Mouse (Mus musculus): ENCODE measurements around the gene Ctsd. TPM values are rescaled to one million over a fixed set of nuclear protein-coding genes. Genes with fewer than 3 reads are reported as not detected.

Ctsd gene
- polyA plus RNA-seq, 1 experiment from 2014 or later, result 451 TPM

DNA sequence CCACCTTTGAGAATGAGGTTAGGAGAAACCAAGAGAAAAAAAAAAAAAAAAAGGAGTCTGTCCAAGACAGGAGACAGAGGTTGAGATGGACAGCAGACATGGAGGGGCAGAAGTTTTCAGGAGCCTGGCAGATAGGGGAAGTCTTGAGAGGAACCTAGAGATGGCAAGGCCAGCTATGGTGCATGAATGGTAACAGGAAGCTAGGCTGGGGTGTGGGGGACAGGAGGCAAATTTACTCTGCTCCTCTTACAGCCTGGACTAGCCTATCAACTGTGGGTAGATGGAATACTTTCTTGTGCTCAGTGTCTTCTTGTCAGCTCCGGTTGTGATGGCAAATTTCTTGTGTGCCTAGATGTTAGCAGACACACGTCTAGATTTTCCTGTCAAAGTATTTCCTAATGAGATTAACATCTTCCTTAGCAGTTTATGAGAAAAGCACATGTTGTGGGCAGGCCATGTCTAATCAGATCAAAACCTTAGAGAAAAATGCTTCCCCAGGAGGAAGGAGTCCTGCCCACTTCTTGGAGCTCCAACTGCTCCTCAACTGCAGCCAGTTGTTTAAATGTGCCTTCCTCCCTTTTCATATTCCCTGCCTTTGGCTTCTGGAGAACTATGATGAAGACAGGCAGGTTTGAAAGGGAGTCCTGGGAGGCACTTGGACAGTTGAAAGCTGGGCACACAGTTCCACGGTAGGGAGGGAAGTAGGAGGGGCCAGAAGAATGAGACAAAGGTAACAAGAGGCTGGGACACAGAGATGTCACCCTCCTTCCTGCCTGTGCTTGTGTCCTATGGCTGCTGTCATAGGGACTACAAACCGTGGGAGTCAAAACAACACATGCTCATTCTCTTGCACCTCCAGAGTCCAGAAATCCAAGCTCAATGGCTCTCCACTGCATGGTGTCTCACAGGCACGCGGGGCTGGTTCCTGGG is 6.7 kb upstream of the Ctsd start:
- Histone ChIP-seq H3K4me2 (ENCODE audit: low read depth, low read length) (no peak overlapping the region), H3K27ac (ENCODE audit: low read length) (peak overlapping the region; percentile 60; the same call in 1 of the 2 replicates), H3K36me3 (ENCODE audit: control insufficient read depth, insufficient read depth, low read length) (no peaks in the 10 kb centered on the region), H3K4me1 (ENCODE audit: control insufficient read depth, insufficient read depth, low read length) (no peaks in the 10 kb centered on the region), H3K9ac (ENCODE audit: low read length) (no peak overlapping the region), H3K9me3 (replicated peaks; ENCODE audit: control insufficient read depth, low read length) (no peaks in the 10 kb centered on the region), H3K4me3 (replicated peaks; ENCODE audit: low read length) (no peak overlapping the region), H3K27me3 (ENCODE audit: control insufficient read depth, insufficient read depth, low read length) (no peaks in the 10 kb centered on the region)
- ATAC-seq (ENCODE audit: insufficient read depth, low FRiP score), result no peak
- 65% methylated on average over 6 of the region's 6 CpGs for WGBS

DNA sequence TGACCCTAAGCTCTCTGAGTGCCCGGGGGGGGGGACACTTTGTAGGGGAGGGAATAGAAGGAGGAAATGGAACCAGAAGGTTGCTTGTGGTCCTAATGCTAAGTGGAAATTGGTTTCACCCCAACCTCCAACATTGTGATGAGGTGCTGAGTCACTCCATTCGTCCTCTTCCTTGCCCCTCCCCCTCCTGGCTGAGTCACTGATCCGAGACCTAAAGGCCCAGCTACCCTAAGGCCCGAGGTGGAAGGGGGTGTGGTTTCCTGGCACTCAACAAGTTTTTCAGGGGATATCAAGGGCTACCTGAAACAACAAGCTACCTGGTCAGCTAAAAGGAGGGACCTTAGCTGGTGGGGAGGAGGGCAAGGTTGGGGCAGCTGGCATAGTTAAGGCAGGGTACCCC is 5.4 kb upstream of the Ctsd start:
- ATAC-seq (ENCODE audit: insufficient read depth, low FRiP score), result peak; percentile 57; the same call in 1 of the 2 replicates
- WGBS, result 27% methylated on average over 4 of the region's 4 CpGs

DNA sequence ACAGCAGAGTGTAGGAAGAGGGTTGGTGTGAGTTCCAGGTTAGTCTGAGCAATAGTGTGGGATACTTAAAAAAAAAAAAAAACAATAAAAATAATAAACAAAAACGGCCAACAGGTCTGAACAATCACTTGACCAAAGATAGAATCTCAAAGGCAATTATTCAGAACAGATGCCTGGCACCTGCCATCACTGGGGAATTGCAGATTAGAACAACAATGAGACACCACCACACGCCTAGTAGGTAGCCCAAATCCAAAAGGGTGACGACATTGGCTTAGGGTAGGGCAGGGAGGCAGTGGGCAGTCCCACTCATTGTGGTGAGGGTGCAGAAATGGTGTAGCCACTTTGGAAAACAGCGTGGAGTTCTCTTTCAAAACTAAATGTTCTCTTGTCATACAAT is 3.8 kb upstream of the Ctsd start:
- no peak for ATAC-seq (ENCODE audit: insufficient read depth, low FRiP score)
- Histone ChIP-seq H3K27me3 (ENCODE audit: control insufficient read depth, insufficient read depth, low read length) (no peaks in the 10 kb centered on the region), H3K4me2 (ENCODE audit: low read depth, low read length) (no peak overlapping the region), H3K36me3 (ENCODE audit: control insufficient read depth, insufficient read depth, low read length) (no peaks in the 10 kb centered on the region), H3K4me1 (ENCODE audit: control insufficient read depth, insufficient read depth, low read length) (peaks cover 10% of the 10 kb centered on the region), H3K4me3 (replicated peaks; ENCODE audit: low read length) (no peak overlapping the region), H3K9me3 (replicated peaks; ENCODE audit: control insufficient read depth, low read length) (no peaks in the 10 kb centered on the region), H3K27ac (ENCODE audit: low read length) (no peak overlapping the region; the same call in 1 of the 2 replicates), H3K9ac (ENCODE audit: low read length) (no peak overlapping the region)
- WGBS, result 67% methylated on average over 4 of the region's 4 CpGs

More for the DNA sequence above, 5.4 kb upstream of the Ctsd start:
- Histone ChIP-seq H3K4me2 (ENCODE audit: low read depth, low read length) (no peak overlapping the region), H3K27ac (ENCODE audit: low read length) (peak overlapping the region; percentile 60), H3K9me3 (replicated peaks; ENCODE audit: control insufficient read depth, low read length) (no peaks in the 10 kb centered on the region), H3K4me3 (replicated peaks; ENCODE audit: low read length) (no peak overlapping the region), H3K27me3 (ENCODE audit: control insufficient read depth, insufficient read depth, low read length) (no peaks in the 10 kb centered on the region), H3K9ac (ENCODE audit: low read length) (no peak overlapping the region), H3K4me1 (ENCODE audit: control insufficient read depth, insufficient read depth, low read length) (peaks cover 2% of the 10 kb centered on the region), H3K36me3 (ENCODE audit: control insufficient read depth, insufficient read depth, low read length) (no peaks in the 10 kb centered on the region)

DNA sequence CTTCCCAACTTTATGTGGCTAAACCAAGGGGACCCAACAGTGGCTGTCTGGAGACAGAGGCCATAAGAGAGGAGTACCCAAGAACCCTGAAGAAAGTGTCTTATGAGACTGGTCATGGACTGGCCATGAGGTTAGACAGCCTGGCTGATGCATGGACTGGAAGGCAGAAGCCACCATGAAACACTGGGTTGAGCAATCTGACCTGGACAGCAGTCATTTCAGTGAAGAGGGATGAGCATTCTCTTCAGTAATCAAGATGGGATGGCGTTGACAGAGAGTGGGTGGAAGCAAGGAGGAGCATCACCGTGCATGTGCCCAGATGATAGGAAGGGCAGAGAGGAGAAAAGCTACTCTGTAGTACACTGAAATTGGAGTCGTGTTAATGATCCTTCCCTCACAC is 3.3 kb upstream of the Ctsd start:
- WGBS, result 66% methylated on average over 3 of the region's 3 CpGs
- Histone ChIP-seq H3K27me3 (ENCODE audit: control insufficient read depth, insufficient read depth, low read length) (no peaks in the 10 kb centered on the region), H3K27ac (ENCODE audit: low read length) (no peak overlapping the region), H3K9ac (ENCODE audit: low read length) (no peak overlapping the region), H3K4me2 (ENCODE audit: low read depth, low read length) (no peak overlapping the region), H3K4me1 (ENCODE audit: control insufficient read depth, insufficient read depth, low read length) (peaks cover 15% of the 10 kb centered on the region), H3K4me3 (replicated peaks; ENCODE audit: low read length) (no peak overlapping the region), H3K9me3 (replicated peaks; ENCODE audit: control insufficient read depth, low read length) (no peaks in the 10 kb centered on the region), H3K36me3 (ENCODE audit: control insufficient read depth, insufficient read depth, low read length) (no peaks in the 10 kb centered on the region)
- ATAC-seq (ENCODE audit: insufficient read depth, low FRiP score), result no peak

DNA sequence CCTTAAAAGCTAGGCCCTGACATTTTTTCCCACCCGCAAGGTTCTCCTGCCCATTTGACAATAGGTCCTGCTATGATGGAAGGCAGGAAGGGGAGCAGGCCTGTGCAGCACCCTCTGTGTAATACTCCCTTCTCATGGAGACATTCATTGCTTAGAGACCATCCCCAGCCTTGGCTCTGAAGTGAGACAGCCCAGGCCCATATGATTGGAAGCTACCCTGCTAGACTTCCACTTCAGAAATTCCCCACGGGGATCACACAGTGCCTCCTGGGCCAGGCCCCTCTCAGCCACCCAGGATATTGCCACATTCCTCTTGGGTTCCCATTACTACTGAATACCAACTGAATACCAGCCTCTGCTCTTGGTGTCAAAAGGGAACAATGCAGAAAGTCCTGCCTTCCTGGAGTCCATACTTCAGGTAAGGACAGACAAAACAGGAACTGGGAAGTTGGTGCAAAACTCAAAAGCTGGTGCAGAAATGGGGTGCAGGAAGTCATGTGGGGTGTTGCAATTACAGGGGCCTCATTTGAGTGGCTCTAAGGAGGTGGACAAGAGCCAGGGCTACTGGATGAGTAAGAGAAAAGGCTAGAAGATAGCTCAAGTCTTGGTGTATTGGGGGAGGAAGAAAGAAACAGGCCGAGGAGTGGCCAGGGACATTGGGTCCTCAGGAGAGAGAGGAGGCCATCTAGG is 2.3 kb upstream of the Ctsd start:
- ATAC-seq (ENCODE audit: insufficient read depth, low FRiP score), result no peak
- WGBS, result 82% methylated on average over 3 of the region's 3 CpGs

DNA sequence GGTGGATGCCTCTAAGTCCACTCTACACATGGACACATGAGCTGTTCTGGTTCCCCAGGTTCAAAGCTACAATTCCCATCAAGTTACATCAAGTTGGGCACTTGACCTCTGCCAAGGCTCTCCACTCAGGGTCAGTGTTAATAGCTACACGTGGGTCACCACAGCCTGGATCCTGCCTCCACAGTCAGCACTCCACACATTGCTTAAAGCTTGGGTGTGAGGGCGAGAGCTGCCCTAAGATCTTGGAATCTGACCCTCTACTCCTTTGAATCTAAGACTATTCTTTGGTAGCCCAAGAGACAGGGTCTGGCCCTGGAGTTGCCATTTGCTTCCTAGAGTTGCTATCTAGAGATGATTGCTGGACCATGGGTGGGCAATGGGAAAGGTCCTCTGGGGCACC is 902 bp upstream of the Ctsd start:
- 90% methylated on average over 2 of the region's 2 CpGs for WGBS
- H3K4me1 ChIP-seq (ENCODE audit: control insufficient read depth, insufficient read depth, low read length), result peaks cover 20% of the 10 kb centered on the region
- H3K4me2 ChIP-seq (ENCODE audit: low read depth, low read length), result no peak overlapping the region
- no peak overlapping the region for H3K27ac ChIP-seq (ENCODE audit: low read length)
- no peak for ATAC-seq (ENCODE audit: insufficient read depth, low FRiP score)
- no peak overlapping the region for H3K9ac ChIP-seq (ENCODE audit: low read length)
- H3K36me3 ChIP-seq (ENCODE audit: control insufficient read depth, insufficient read depth, low read length), result peaks cover 1% of the 10 kb centered on the region; the same call in 1 of the 2 replicates
- H3K9me3 ChIP-seq (replicated peaks; ENCODE audit: control insufficient read depth, low read length), result no peaks in the 10 kb centered on the region
- no peak overlapping the region for H3K4me3 ChIP-seq (replicated peaks; ENCODE audit: low read length)
- H3K27me3 ChIP-seq (ENCODE audit: control insufficient read depth, insufficient read depth, low read length), result no peaks in the 10 kb centered on the region

More for the DNA sequence above, 2.3 kb upstream of the Ctsd start:
- H3K4me1 ChIP-seq (ENCODE audit: control insufficient read depth, insufficient read depth, low read length), result peaks cover 20% of the 10 kb centered on the region
- no peaks in the 10 kb centered on the region for H3K27me3 ChIP-seq (ENCODE audit: control insufficient read depth, insufficient read depth, low read length)
- H3K9ac ChIP-seq (ENCODE audit: low read length), result no peak overlapping the region
- no peaks in the 10 kb centered on the region for H3K36me3 ChIP-seq (ENCODE audit: control insufficient read depth, insufficient read depth, low read length)
- no peak overlapping the region for H3K27ac ChIP-seq (ENCODE audit: low read length)
- H3K4me3 ChIP-seq (replicated peaks; ENCODE audit: low read length), result no peak overlapping the region
- H3K9me3 ChIP-seq (replicated peaks; ENCODE audit: control insufficient read depth, low read length), result no peaks in the 10 kb centered on the region
- no peak overlapping the region for H3K4me2 ChIP-seq (ENCODE audit: low read depth, low read length)

DNA sequence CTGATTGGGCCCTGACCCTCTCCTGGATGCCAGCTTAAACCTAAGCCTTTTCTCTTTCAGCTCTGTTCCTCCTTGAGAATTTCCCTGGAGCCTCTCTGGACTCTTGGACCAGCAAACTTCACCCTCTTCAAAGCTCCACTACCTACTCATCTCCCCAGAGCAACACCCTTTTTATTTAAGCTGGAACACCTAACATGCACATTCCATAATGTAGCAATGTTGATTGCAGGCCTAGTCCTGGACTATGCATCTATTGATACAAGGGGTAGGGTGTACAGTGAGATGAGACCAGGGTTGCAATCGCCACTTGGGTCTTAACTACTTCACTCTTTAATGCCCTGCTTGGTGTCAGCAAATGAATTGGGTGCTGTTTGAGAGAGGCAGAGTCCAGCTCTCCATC is 360 bp upstream of the Ctsd start:
- WGBS, result 93% methylated on average over 1 of the region's 1 CpGs
- H3K27ac ChIP-seq (ENCODE audit: low read length), result peak overlapping the region; percentile 87
- H3K4me3 ChIP-seq (replicated peaks; ENCODE audit: low read length), result peak overlapping the region; percentile 92
- peak overlapping the region; percentile 27 for H3K9ac ChIP-seq (ENCODE audit: low read length)
- H3K9me3 ChIP-seq (replicated peaks; ENCODE audit: control insufficient read depth, low read length), result no peaks in the 10 kb centered on the region
- peaks cover 20% of the 10 kb centered on the region for H3K4me1 ChIP-seq (ENCODE audit: control insufficient read depth, insufficient read depth, low read length)
- peaks cover 6% of the 10 kb centered on the region for H3K36me3 ChIP-seq (ENCODE audit: control insufficient read depth, insufficient read depth, low read length)
- peak overlapping the region; percentile 95 for H3K4me2 ChIP-seq (ENCODE audit: low read depth, low read length)
- ATAC-seq (ENCODE audit: insufficient read depth, low FRiP score), result peak; percentile 5; the same call in 1 of the 2 replicates
- no peaks in the 10 kb centered on the region for H3K27me3 ChIP-seq (ENCODE audit: control insufficient read depth, insufficient read depth, low read length)

DNA sequence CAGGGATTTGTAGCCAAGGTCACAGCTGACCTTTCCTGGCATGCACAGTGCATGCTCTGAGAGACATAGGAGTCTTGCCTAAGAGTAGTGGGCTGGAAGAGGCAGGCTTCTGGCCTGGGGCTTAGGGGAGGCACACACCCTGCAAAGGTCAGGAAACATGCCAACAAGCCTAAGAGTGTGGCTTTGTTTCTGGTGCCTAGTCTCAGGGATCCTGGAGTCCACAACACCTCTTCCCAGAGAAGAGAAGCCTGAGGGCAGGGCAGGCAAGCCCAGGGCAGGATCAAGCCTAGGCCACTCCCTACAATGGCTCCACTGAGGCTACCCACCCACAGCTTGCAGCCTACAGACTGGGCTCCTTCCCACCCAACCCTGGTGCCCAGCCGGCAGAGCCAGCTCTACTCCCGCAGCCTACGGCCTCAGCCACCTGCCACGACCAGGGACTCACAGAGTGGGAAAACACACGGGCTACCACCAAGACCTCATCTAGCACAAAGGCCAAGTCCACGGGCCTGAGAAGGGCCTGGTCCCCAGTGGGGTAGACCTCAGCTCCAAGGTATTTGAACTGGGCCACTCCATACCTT is 1.1 kb downstream of the Ctsd start:
- peak overlapping the region; percentile 91 for H3K9ac ChIP-seq (ENCODE audit: low read length)
- H3K9me3 ChIP-seq (replicated peaks; ENCODE audit: control insufficient read depth, low read length), result no peaks in the 10 kb centered on the region
- H3K4me3 ChIP-seq (replicated peaks; ENCODE audit: low read length), result peak overlapping the region; percentile 92
- no peak for ATAC-seq (ENCODE audit: insufficient read depth, low FRiP score)
- peak overlapping the region; percentile 87 for H3K27ac ChIP-seq (ENCODE audit: low read length)
- H3K36me3 ChIP-seq (ENCODE audit: control insufficient read depth, insufficient read depth, low read length), result peaks cover 17% of the 10 kb centered on the region
- no peaks in the 10 kb centered on the region for H3K27me3 ChIP-seq (ENCODE audit: control insufficient read depth, insufficient read depth, low read length)
- 44% methylated on average over 6 of the region's 6 CpGs for WGBS
- H3K4me2 ChIP-seq (ENCODE audit: low read depth, low read length), result peak overlapping the region; percentile 95
- peaks cover 20% of the 10 kb centered on the region for H3K4me1 ChIP-seq (ENCODE audit: control insufficient read depth, insufficient read depth, low read length)
